Mouse (Mus musculus) macrophage (primary cell): ENCODE results near the gene Batf. TPM values are rescaled to one million over a fixed set of nuclear protein-coding genes. Genes with fewer than 3 reads are reported as not detected.
A peak's percentile ranks its signal among the peaks of the same experiment; 100 is the strongest.
"Not testable (repeated sequence)": the region's sequence is repeated elsewhere in the genome, so short reads cannot be mapped to it uniquely, and the experiment has no call there.

Experiments
- H3K27ac ChIP-seq: fragments of 350-480 bp; formaldehyde crosslinking; 2 replicates; pipeline ENCODE4 v1.9.0; 2021
- H3K36me3 ChIP-seq: fragments of 350-480 bp; formaldehyde crosslinking; 2 replicates; pipeline ENCODE4 v1.9.0; 2021; ENCODE audit errors: inconsistent target
- H3K4me3 ChIP-seq: fragments of 350-480 bp; formaldehyde crosslinking; 2 replicates; pipeline ENCODE4 v1.9.0; 2021; ENCODE audit errors: inconsistent target
- H3K79me2 ChIP-seq: fragments of 350-480 bp; formaldehyde crosslinking; 2 replicates; pipeline ENCODE4 v1.9.0; 2021; ENCODE audit errors: inconsistent target
- WGBS: methylation state at CpG from one replicate; pipeline ENCODE4 v1.1.7; 2026; ENCODE audit warnings: inconsistent platforms; ENCODE audit not compliant: missing documents; 5-methylcytosine and 5-hydroxymethylcytosine counted together
- polyA plus RNA-seq: library from polyadenylated mRNA; stranded (reverse); fragments of 250-400 nt; gene quantifications from 3 replicates; pipeline ENCODE4 v1.2.4, GENCODE M21; 2018; ENCODE audit warnings: inconsistent platforms

The Batf gene
- polyA plus RNA-seq, 1 experiment from 2014 or later, result 21.9 TPM

- no peak overlapping the region for H3K27ac ChIP-seq
- 90% methylated on average over 8 of the region's 8 CpGs for WGBS
Observed at GRCm38 (mm10) chr12:85666112-85666511, 20.4 kb upstream of the Batf start.

GRCm38 (mm10) chr12:85667071-85667470 is 19.4 kb upstream of the Batf start:
- H3K79me2 ChIP-seq, result no peaks in the 10 kb centered on the region
- no peak overlapping the region for H3K27ac ChIP-seq
- H3K36me3 ChIP-seq, result no peaks in the 10 kb centered on the region
- 97% methylated on average over 7 of the region's 7 CpGs for WGBS
- no peak overlapping the region for H3K4me3 ChIP-seq

More at GRCm38 (mm10) chr12:85666112-85666511, 20.4 kb upstream of the Batf start:
- H3K79me2 ChIP-seq, result no peaks in the 10 kb centered on the region
- H3K4me3 ChIP-seq, result no peak overlapping the region
- no peaks in the 10 kb centered on the region for H3K36me3 ChIP-seq

- Histone ChIP-seq H3K36me3 (no peaks in the 10 kb centered on the region), H3K4me3 (no peak overlapping the region), H3K79me2 (no peaks in the 10 kb centered on the region), H3K27ac (no peak overlapping the region)
- WGBS, result 91% methylated on average over 3 of the region's 3 CpGs
Observed at GRCm38 (mm10) chr12:85668696-85669095, 17.8 kb upstream of the Batf start.

- no peaks in the 10 kb centered on the region for H3K36me3 ChIP-seq
- H3K4me3 ChIP-seq, result no peak overlapping the region
- WGBS, result 4% methylated on average over 3 of the region's 3 CpGs
- H3K27ac ChIP-seq, result peak overlapping the region; percentile 33
- no peaks in the 10 kb centered on the region for H3K79me2 ChIP-seq
Observed at GRCm38 (mm10) chr12:85670080-85670479, 16.4 kb upstream of the Batf start.

- Histone ChIP-seq H3K79me2 (no peaks in the 10 kb centered on the region), H3K36me3 (no peaks in the 10 kb centered on the region), H3K4me3 (no peak overlapping the region), H3K27ac (no peak overlapping the region)
- WGBS, result 28% methylated on average over 8 of the region's 8 CpGs
Observed at GRCm38 (mm10) chr12:85673914-85674313, 12.6 kb upstream of the Batf start.

- Histone ChIP-seq H3K4me3 (no peak overlapping the region), H3K27ac (no peak overlapping the region), H3K79me2 (no peaks in the 10 kb centered on the region), H3K36me3 (no peaks in the 10 kb centered on the region)
- WGBS, result 92% methylated on average over 5 of the region's 5 CpGs
Observed at GRCm38 (mm10) chr12:85679117-85679516, 7.4 kb upstream of the Batf start.

- Histone ChIP-seq H3K79me2 (no peaks in the 10 kb centered on the region), H3K4me3 (no peak overlapping the region), H3K36me3 (no peaks in the 10 kb centered on the region), H3K27ac (no peak overlapping the region)
- 78% methylated on average over 2 of the region's 2 CpGs for WGBS
Observed at GRCm38 (mm10) chr12:85679808-85680207, 6.7 kb upstream of the Batf start.

GRCm38 (mm10) chr12:85682328-85682727 is 4.1 kb upstream of the Batf start:
- 64% methylated on average over 2 of the region's 2 CpGs for WGBS
- H3K4me3 ChIP-seq, result no peak overlapping the region
- H3K27ac ChIP-seq, result no peak overlapping the region
- H3K79me2 ChIP-seq, result no peaks in the 10 kb centered on the region; the same call in 1 of the 2 replicates
- no peaks in the 10 kb centered on the region for H3K36me3 ChIP-seq

GRCm38 (mm10) chr12:85684411-85685275 is 1.8 kb upstream of the Batf start:
- Histone ChIP-seq H3K79me2 (no peaks in the 10 kb centered on the region; the same call in 1 of the 2 replicates), H3K27ac (no peak overlapping the region), H3K4me3 (no peak overlapping the region), H3K36me3 (peaks cover 10% of the 10 kb centered on the region)
- WGBS, result 95% methylated on average over 16 of the region's 16 CpGs

GRCm38 (mm10) chr12:85687217-85687533 is 706 bp downstream of the Batf start:
- H3K79me2 ChIP-seq, result no peaks in the 10 kb centered on the region; the same call in 1 of the 2 replicates
- H3K36me3 ChIP-seq, result peaks cover 20% of the 10 kb centered on the region
- peak overlapping the region; percentile 65 for H3K4me3 ChIP-seq
- peak overlapping the region; percentile 46 for H3K27ac ChIP-seq
- 13% methylated on average over 7 of the region's 7 CpGs for WGBS

- Histone ChIP-seq H3K36me3 (peaks cover 20% of the 10 kb centered on the region), H3K27ac (no peak overlapping the region), H3K4me3 (no peak overlapping the region), H3K79me2 (no peaks in the 10 kb centered on the region; the same call in 1 of the 2 replicates)
- WGBS, result 38% methylated on average over 6 of the region's 6 CpGs
Observed at GRCm38 (mm10) chr12:85687846-85688245, 1.4 kb downstream of the Batf start.

- Histone ChIP-seq H3K36me3 (no peaks in the 10 kb centered on the region), H3K79me2 (peaks cover 7% of the 10 kb centered on the region; the same call in 1 of the 2 replicates), H3K4me3 (no peak overlapping the region), H3K27ac (no peak overlapping the region)
- WGBS, result 100% methylated on average over 1 of the region's 2 CpGs
Observed at GRCm38 (mm10) chr12:85695787-85696186, 9.3 kb downstream of the Batf start.

- Histone ChIP-seq H3K79me2 (peaks cover 7% of the 10 kb centered on the region; the same call in 1 of the 2 replicates), H3K27ac (no peak overlapping the region), H3K36me3 (no peaks in the 10 kb centered on the region), H3K4me3 (no peak overlapping the region)
- 98% methylated on average over 5 of the region's 5 CpGs for WGBS
Observed at GRCm38 (mm10) chr12:85696436-85696835, 10.0 kb downstream of the Batf start.

GRCm38 (mm10) chr12:85698179-85698578 is 11.7 kb downstream of the Batf start:
- H3K36me3 ChIP-seq, H3K4me3 ChIP-seq, H3K79me2 ChIP-seq, H3K27ac ChIP-seq: not testable (repeated sequence)
- 50% methylated on average over 3 of the region's 37 CpGs for WGBS

- H3K27ac ChIP-seq, result no peak overlapping the region
- 89% methylated on average over 6 of the region's 6 CpGs for WGBS
- no peaks in the 10 kb centered on the region for H3K36me3 ChIP-seq
- no peaks in the 10 kb centered on the region; the same call in 1 of the 2 replicates for H3K79me2 ChIP-seq
- H3K4me3 ChIP-seq, result no peak overlapping the region
Observed at GRCm38 (mm10) chr12:85700191-85700841, 13.8 kb downstream of the Batf start.
